Mouse (Mus musculus) kidney, postnatal 36 days (tissue): ENCODE measurements around the gene Aldh3a2.
"Not testable (repeated sequence)": the region's sequence is repeated elsewhere in the genome, so short reads cannot be mapped to it uniquely, and the experiment has no call there.

Experiments
- DNase-seq, 2 experiments: peaks; one replicate each; pipeline ENCODE4 v3.0.0; 2021 to 2022; ENCODE audit warnings: mixed read lengths in 2 of 2

The Aldh3a2 gene

GRCm38 (mm10) chr11:61208316-61208715, 58.9 kb downstream of the Aldh3a2 start:
- peak in 1 of 2 experiments; percentile 10 for DNase-seq

GRCm38 (mm10) chr11:61207487-61208246, 59.6 kb downstream of the Aldh3a2 start, which contains the start of gene Aldh3a1:
Aldh3a1 (plus strand) TSS chr11:61207537.
- DNase-seq: no peak

DNA sequence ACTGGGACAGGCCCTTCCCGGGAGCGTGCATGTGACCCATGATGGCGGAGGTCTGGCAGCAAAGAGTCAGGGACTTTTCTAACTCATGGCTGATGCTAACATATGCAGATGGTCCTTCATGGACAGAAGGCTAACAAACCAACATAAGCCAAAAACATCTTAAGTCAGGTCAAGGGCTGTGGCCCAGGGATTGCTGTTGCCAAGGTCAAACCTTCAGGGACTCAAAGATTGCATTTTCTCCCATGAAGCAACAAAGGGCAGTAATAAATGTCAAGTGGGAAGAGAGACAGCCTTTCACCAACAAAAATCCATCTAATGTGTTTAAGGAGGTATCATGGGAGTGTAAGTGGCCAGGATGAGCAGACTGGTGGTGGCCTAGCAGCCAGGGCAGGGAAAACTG, 61.1 kb downstream of the Aldh3a2 start:
- DNase-seq: peak; percentile 22 to 23

- no peak for DNase-seq
These were observed 61.9 kb downstream of the Aldh3a2 start for GRCm38 (mm10) chr11:61205167-61205950.

DNA sequence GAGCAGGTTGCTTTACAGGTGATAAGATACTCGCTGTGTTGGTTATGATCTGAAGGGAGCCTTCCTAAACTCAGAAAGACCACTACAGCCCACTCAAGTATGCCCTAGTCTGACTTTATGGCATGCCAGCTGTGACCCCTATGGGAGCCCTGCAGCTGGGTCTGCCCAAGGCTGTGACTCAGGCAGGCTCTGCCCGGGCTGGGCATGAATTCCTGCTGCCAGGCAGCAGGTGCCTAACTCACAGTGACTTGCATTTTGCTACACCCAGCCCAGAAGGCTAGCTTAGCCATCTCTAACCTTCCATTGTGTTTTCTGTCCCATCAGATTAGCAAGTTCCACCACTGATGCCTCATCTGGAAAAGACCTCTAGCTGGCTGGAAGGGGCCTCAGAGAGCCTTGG, 64.5 kb downstream of the Aldh3a2 start:
- DNase-seq: no peak

- no peak for DNase-seq
These were observed 65.1 kb downstream of the Aldh3a2 start for GRCm38 (mm10) chr11:61202186-61202585.

- no peak for DNase-seq
These were observed 67.5 kb downstream of the Aldh3a2 start for GRCm38 (mm10) chr11:61199620-61200362.

DNA sequence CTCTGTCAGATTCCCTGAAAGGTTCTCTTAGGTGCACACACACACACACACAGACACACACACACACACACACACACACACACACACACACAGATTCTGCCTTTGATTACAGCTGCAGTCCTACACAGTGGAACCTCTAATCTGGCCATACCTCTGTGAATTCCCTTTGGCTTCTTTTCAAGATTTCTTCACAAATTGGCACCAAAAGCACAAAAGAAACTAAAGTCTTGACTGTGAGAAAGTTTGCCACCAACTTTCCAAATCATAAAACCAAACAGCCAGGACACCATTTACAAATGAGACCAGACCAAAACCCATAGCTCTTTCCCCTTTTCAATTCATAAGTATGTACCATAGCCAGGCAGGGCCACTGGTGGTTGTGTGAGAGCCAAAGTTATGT, 69.3 kb downstream of the Aldh3a2 start:
- no peak for DNase-seq

GRCm38 (mm10) chr11:61196616-61197353, 70.5 kb downstream of the Aldh3a2 start:
- DNase-seq: no peak

DNA sequence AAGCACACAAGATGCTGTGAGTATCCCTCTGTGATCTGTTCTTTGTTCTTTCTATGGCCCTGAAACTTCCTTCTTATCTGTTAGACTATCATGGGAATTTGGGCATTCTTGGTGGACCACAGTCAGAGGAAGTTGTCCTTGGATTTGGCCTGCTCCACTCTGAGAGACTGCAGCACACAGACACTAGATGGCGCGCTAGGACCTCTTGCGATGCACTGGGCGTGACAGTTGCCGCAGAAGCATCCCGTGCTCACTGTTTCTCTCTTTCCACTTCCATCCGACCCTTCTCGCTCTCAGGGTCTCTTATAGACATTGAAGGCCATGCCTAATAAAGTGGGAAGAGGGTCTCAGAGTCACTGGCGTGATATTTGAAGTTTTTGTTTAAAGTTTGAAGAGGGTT, 73.9 kb downstream of the Aldh3a2 start:
- DNase-seq: peak; percentile 72 to 93

GRCm38 (mm10) chr11:61192779-61193178, 74.5 kb downstream of the Aldh3a2 start:
- DNase-seq: no peak

DNA sequence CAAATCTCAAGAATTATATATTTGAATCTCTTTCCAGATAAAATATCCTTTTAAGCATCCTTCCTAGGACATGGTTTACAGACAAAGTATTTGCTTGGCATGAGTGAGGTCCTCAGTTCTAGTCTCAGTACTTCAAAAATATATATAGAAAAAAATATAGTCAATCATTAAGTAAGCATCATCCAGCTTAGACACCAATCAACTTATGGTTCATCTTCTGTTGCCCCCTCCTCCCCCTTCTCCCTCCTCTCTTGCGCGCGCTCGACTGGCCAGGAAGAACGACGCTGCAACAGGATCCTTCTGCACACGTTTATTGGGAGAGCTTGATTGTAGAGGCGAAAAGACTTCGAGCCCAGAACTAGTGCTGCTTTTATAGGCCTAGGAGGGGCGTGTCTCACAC, 75.1 kb downstream of the Aldh3a2 start:
- DNase-seq: not testable (repeated sequence)

DNA sequence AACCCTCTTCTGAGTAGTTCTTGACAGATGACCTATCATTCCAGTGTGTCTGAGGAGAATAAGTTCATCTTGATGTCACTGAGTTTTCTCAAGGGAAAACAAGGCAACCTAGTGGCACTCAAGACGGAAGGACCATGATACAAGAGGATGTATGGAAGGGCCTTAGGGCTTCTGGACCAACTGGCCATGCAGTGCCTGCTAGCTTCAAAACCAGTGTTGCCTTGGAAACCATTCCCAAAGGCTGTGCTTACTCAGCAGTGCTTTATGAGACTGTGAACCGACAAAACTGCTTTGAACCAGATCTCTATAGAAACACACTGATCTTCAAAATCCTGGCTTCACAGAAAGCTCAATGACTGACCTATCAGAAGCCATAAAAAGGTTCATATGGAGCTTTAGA, 76.5 kb downstream of the Aldh3a2 start:
- DNase-seq: no peak

DNA sequence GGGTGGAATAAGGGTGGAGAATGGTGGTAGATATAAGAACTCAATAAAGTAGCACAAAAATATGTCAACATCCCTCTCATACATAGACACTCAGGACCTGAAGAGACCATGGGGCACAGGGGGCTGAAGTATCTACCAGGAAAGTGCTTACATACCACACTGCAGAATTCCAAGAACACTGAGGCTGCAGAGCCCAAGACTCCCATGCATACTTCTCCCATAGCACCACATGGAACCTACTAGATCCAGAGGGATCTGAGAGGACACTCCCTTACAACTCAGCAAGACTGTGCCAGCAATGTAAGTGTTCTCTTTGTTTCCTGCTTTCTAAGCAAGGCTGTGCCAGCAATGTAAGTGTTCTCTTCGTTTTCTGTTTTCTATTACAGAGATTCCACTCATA, 83.4 kb downstream of the Aldh3a2 start:
- DNase-seq: no peak

- no peak for DNase-seq
These were observed 85.6 kb downstream of the Aldh3a2 start for GRCm38 (mm10) chr11:61181624-61182023.

GRCm38 (mm10) chr11:61180361-61180760, 86.9 kb downstream of the Aldh3a2 start:
- no peak for DNase-seq

GRCm38 (mm10) chr11:61176321-61176720, 90.9 kb downstream of the Aldh3a2 start:
- no peak for DNase-seq

GRCm38 (mm10) chr11:61175778-61176177, 91.5 kb downstream of the Aldh3a2 start:
- DNase-seq: no peak

DNA sequence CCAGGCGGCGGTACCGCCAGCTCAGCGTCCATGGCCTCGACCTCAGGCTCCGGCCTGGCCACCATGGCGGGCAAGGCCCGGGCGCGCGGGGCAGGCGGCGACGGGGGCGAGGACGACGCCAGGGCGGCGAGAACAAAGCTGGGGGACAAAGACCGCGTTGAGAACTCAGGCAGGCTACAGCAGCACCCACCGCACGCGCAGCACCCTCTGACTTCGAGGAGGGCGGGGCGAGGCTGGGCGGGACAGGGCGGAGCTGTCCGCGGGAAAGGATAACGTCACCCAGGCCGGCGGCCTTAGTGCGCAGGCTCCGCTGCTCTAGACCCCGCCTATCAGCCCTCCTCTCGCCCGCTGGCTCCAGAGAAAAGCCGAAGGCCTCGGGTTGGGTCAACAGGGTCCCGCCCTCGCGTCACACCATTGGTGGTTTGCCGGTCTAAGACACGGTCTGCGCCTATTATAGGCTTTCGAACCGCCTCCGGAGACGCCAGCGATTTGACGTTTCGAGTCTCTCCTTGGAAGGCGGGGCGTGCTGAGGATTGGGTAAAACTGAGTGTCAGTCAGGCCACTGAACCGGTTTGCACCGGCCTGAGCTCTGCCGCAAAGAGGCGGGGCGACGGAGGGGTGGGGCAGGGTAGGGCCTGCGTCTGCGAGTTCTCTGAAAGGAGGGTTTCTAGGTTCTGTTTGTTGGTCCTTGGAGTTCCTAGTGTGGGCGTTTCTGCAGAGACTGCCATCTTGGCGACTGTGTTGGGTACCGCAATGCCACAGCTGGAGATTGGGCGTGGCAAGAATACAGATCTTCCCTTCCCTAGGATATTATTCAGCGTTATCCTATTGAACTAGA, 92.2 kb downstream of the Aldh3a2 start, which contains the start of gene Usp22:
Gene Usp22, minus strand, starts transcription at position 235 of the 838 bp plus-strand sequence.
- DNase-seq: peak; percentile 99 to 100

DNA sequence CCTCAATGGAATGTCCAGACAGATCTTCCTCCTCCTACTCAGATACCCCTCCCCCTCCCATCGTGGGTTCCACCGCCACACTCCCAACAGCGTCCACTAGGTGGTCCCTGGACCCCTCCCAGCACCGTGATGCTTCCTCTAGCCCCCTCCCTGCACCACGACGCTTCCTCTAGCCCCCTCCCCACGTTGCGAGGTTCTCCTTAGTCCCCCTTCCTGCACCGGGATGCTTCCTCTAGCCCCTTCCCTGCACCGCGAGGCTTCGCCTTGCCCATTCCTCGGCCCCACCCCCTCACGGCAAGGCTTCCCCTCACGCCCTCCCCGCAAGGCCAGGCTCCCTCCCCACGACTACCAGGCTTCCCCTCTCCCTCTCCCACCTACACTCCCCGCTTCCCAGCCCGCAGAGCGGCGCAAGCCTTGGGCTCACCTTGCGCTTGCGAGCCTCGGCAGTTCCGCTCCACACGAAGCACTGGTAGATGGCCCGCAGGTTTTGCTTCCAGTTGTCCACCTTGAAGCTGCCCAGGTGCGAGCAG, 92.9 kb downstream of the Aldh3a2 start:
- peak; percentile 49 to 68 for DNase-seq

- not testable (repeated sequence) for DNase-seq
These were observed 93.8 kb downstream of the Aldh3a2 start for GRCm38 (mm10) chr11:61173477-61173876.
